Mouse (Mus musculus): Measurements from ENCODE around the gene Cd300c2. TPM values are rescaled to one million over a fixed set of nuclear protein-coding genes. Genes with fewer than 3 reads are reported as not detected.

Cd300c2 gene
- polyA plus RNA-seq (2015; fragmentation: Illumina TruSeq; extraction: RNeasy Lipid Tissue Mini Kit (QIAGEN cat#74804); ENCODE audit: insufficient read depth, low read depth, low replicate concordance) = 1.2 TPM

GRCm38 (mm10) chr11:115001474-115002040 is at the start of gene Cd300c2:
Cd300c2 (minus strand) TSS chr11:115001880.

GRCm38 (mm10) chr11:115048259-115048658 is 46.6 kb upstream of the Cd300c2 start, which contains the start of gene Cd300ld3:
Cd300ld3 (minus strand) TSS chr11:115048409.

GRCm38 (mm10) chr11:115037669-115038068 is 36.0 kb upstream of the Cd300c2 start, which contains the start of gene Cd300ld5:
Cd300ld5 (minus strand) TSS chr11:115037769.

GRCm38 (mm10) chr11:115026912-115027311 is 25.2 kb upstream of the Cd300c2 start, which contains the start of gene Cd300ld4:
Cd300ld4 (minus strand) TSS chr11:115027012.

GRCm38 (mm10) chr11:115016093-115016492 is 14.4 kb upstream of the Cd300c2 start, which contains the start of gene Cd300ld2:
Cd300ld2 (minus strand) TSS chr11:115016193.

GRCm38 (mm10) chr11:114989793-114990192 is 11.9 kb downstream of the Cd300c2 start, which contains the start of gene Cd300ld:
Cd300ld (minus strand) TSS chr11:114989922.

GRCm38 (mm10) chr11:114968752-114969207 is 32.9 kb downstream of the Cd300c2 start, which contains the start of gene Cd300c:
Cd300c (minus strand) TSS chr11:114969157.

Other genes with a start within 250 kb of the Cd300c2 start
- 4.7 TPM for gene Kif19a, start 236.5 kb downstream of the Cd300c2 start, polyA plus RNA-seq (2015; fragmentation: Illumina TruSeq; extraction: RNeasy Lipid Tissue Mini Kit (QIAGEN cat#74804); ENCODE audit: insufficient read depth, low read depth, low replicate concordance)
- gene Btbd17, start 205.9 kb downstream of the Cd300c2 start, polyA plus RNA-seq (2015; fragmentation: Illumina TruSeq; extraction: RNeasy Lipid Tissue Mini Kit (QIAGEN cat#74804); ENCODE audit: insufficient read depth, low read depth, low replicate concordance) = not detected
- 1.8 TPM for gene Gpr142, start 203.0 kb downstream of the Cd300c2 start, polyA plus RNA-seq (2015; fragmentation: Illumina TruSeq; extraction: RNeasy Lipid Tissue Mini Kit (QIAGEN cat#74804); ENCODE audit: insufficient read depth, low read depth, low replicate concordance)
- gene Gprc5c, start 150.7 kb downstream of the Cd300c2 start, polyA plus RNA-seq (2015; fragmentation: Illumina TruSeq; extraction: RNeasy Lipid Tissue Mini Kit (QIAGEN cat#74804); ENCODE audit: insufficient read depth, low read depth, low replicate concordance) = 3.3 TPM
- 0.55 TPM for gene Cd300a, start 111.8 kb downstream of the Cd300c2 start, polyA plus RNA-seq (2015; fragmentation: Illumina TruSeq; extraction: RNeasy Lipid Tissue Mini Kit (QIAGEN cat#74804); ENCODE audit: insufficient read depth, low read depth, low replicate concordance)
- 0.37 TPM for gene Cd300lb, start 67.5 kb downstream of the Cd300c2 start, polyA plus RNA-seq (2015; fragmentation: Illumina TruSeq; extraction: RNeasy Lipid Tissue Mini Kit (QIAGEN cat#74804); ENCODE audit: insufficient read depth, low read depth, low replicate concordance)
- gene Cd300c, start 32.7 kb downstream of the Cd300c2 start, polyA plus RNA-seq (2015; fragmentation: Illumina TruSeq; extraction: RNeasy Lipid Tissue Mini Kit (QIAGEN cat#74804); ENCODE audit: insufficient read depth, low read depth, low replicate concordance) = not detected
- gene Cd300ld, start 12.0 kb downstream of the Cd300c2 start, polyA plus RNA-seq (2015; fragmentation: Illumina TruSeq; extraction: RNeasy Lipid Tissue Mini Kit (QIAGEN cat#74804); ENCODE audit: insufficient read depth, low read depth, low replicate concordance) = 1.6 TPM
- gene Cd300ld2, start 14.3 kb upstream of the Cd300c2 start, polyA plus RNA-seq (2015; fragmentation: Illumina TruSeq; extraction: RNeasy Lipid Tissue Mini Kit (QIAGEN cat#74804); ENCODE audit: insufficient read depth, low read depth, low replicate concordance) = not detected
- not detected for gene Cd300ld4, start 25.1 kb upstream of the Cd300c2 start, polyA plus RNA-seq (2015; fragmentation: Illumina TruSeq; extraction: RNeasy Lipid Tissue Mini Kit (QIAGEN cat#74804); ENCODE audit: insufficient read depth, low read depth, low replicate concordance)
- 1.3 TPM for gene Cd300ld5, start 35.9 kb upstream of the Cd300c2 start, polyA plus RNA-seq (2015; fragmentation: Illumina TruSeq; extraction: RNeasy Lipid Tissue Mini Kit (QIAGEN cat#74804); ENCODE audit: insufficient read depth, low read depth, low replicate concordance)
- 3.8 TPM for gene Cd300ld3, start 46.5 kb upstream of the Cd300c2 start, polyA plus RNA-seq (2015; fragmentation: Illumina TruSeq; extraction: RNeasy Lipid Tissue Mini Kit (QIAGEN cat#74804); ENCODE audit: insufficient read depth, low read depth, low replicate concordance)
- not detected for gene Cd300e, start 60.3 kb upstream of the Cd300c2 start, polyA plus RNA-seq (2015; fragmentation: Illumina TruSeq; extraction: RNeasy Lipid Tissue Mini Kit (QIAGEN cat#74804); ENCODE audit: insufficient read depth, low read depth, low replicate concordance)
- gene Rab37, start 89.6 kb upstream of the Cd300c2 start, polyA plus RNA-seq (2015; fragmentation: Illumina TruSeq; extraction: RNeasy Lipid Tissue Mini Kit (QIAGEN cat#74804); ENCODE audit: insufficient read depth, low read depth, low replicate concordance) = 6.0 TPM
- not detected for gene Cd300lf, start 132.1 kb upstream of the Cd300c2 start, polyA plus RNA-seq (2015; fragmentation: Illumina TruSeq; extraction: RNeasy Lipid Tissue Mini Kit (QIAGEN cat#74804); ENCODE audit: insufficient read depth, low read depth, low replicate concordance)
- 15.3 TPM for gene Slc9a3r1, start 161.5 kb upstream of the Cd300c2 start, polyA plus RNA-seq (2015; fragmentation: Illumina TruSeq; extraction: RNeasy Lipid Tissue Mini Kit (QIAGEN cat#74804); ENCODE audit: insufficient read depth, low read depth, low replicate concordance)
- 2.5 TPM for gene Tmem104, start 185.6 kb upstream of the Cd300c2 start, polyA plus RNA-seq (2015; fragmentation: Illumina TruSeq; extraction: RNeasy Lipid Tissue Mini Kit (QIAGEN cat#74804); ENCODE audit: insufficient read depth, low read depth, low replicate concordance)
- gene Nat9, start 186.0 kb upstream of the Cd300c2 start, polyA plus RNA-seq (2015; fragmentation: Illumina TruSeq; extraction: RNeasy Lipid Tissue Mini Kit (QIAGEN cat#74804); ENCODE audit: insufficient read depth, low read depth, low replicate concordance) = 12.4 TPM